Mouse (Mus musculus): ENCODE measurements around the gene Pheta1.

Gene Pheta1

GRCm38 (mm10) chr5:121827876-121828275, 20.9 kb upstream of the Pheta1 start:
- no peak for DNase-seq

- DNase-seq, result no peak
Measured at GRCm38 (mm10) chr5:121828491-121829432, 20.0 kb upstream of the Pheta1 start.

- DNase-seq, result no peak
Measured at GRCm38 (mm10) chr5:121831002-121831601, 17.7 kb upstream of the Pheta1 start.

GRCm38 (mm10) chr5:121832376-121833155, 16.2 kb upstream of the Pheta1 start:
- no peak for DNase-seq

- DNase-seq, result no peak
Measured at GRCm38 (mm10) chr5:121833159-121833558, 15.6 kb upstream of the Pheta1 start.

- DNase-seq, result peak; percentile 78
Measured at GRCm38 (mm10) chr5:121833572-121834240, 15.1 kb upstream of the Pheta1 start.

- no peak for DNase-seq
Measured at GRCm38 (mm10) chr5:121834241-121834606, 14.6 kb upstream of the Pheta1 start.

GRCm38 (mm10) chr5:121834991-121835747, 13.6 kb upstream of the Pheta1 start:
- no peak for DNase-seq

- DNase-seq, result peak; percentile 37
Measured at GRCm38 (mm10) chr5:121835949-121836691, 12.7 kb upstream of the Pheta1 start.

GRCm38 (mm10) chr5:121836692-121837415, 11.9 kb upstream of the Pheta1 start:
- peak; percentile 90 for DNase-seq

- DNase-seq, result peak; percentile 77
Measured at GRCm38 (mm10) chr5:121837441-121838340, 11.1 kb upstream of the Pheta1 start, which contains the start of gene Sh2b3. Gene Sh2b3, minus strand, starts transcription at chr5:121837646.

- peak; percentile 57 for DNase-seq
Measured at GRCm38 (mm10) chr5:121838341-121839127, 10.2 kb upstream of the Pheta1 start.

GRCm38 (mm10) chr5:121839128-121839473, 9.7 kb upstream of the Pheta1 start:
- peak; percentile 4 for DNase-seq

GRCm38 (mm10) chr5:121841516-121841915, 7.3 kb upstream of the Pheta1 start:
- DNase-seq, result no peak

GRCm38 (mm10) chr5:121841973-121842372, 6.8 kb upstream of the Pheta1 start:
- DNase-seq, result no peak

- peak; percentile 89 for DNase-seq
Measured at GRCm38 (mm10) chr5:121842665-121843118, 6.1 kb upstream of the Pheta1 start.

GRCm38 (mm10) chr5:121843138-121843905, 5.5 kb upstream of the Pheta1 start:
- no peak for DNase-seq

GRCm38 (mm10) chr5:121845361-121845760, 3.4 kb upstream of the Pheta1 start:
- no peak for DNase-seq

All from thymus, postnatal 14 days (tissue).